Mouse (Mus musculus): ENCODE measurements around the gene Elmsan1.

Elmsan1 gene

DNA sequence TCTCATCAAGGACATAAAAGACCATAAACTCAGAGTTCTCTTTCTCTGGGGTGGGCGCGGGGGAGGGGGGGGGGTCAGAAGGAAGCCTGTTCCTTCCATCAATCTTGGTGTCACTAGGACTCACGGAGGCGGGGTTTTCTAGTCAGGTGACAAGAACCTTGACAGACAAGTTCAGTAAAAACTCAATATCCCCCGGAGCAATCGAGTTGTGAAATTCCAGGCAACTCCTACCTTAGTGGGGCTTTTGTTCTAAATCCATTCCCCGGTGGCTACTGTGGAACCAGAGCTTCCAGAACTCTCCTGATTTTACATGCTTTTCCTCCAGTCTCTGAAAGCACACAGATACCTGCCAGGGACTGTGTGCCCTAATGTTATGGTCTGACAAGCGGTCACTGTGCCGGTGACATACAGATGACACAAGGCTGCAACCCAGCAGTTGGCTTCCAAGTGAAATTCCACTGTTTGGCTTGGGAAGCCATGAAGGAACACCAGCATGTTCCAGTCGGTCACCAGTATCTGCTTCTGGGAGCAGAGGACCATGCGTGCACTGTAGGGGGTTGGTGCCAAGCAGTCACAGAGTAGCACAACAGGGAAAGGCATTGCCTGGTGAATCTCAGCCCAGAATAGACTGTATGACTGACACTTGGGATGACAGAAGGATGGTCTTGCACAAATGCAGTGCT lies 2.8 kb downstream of the Elmsan1 start:
- DNase-seq (ENCODE audit: low spot score) = no peak

DNA sequence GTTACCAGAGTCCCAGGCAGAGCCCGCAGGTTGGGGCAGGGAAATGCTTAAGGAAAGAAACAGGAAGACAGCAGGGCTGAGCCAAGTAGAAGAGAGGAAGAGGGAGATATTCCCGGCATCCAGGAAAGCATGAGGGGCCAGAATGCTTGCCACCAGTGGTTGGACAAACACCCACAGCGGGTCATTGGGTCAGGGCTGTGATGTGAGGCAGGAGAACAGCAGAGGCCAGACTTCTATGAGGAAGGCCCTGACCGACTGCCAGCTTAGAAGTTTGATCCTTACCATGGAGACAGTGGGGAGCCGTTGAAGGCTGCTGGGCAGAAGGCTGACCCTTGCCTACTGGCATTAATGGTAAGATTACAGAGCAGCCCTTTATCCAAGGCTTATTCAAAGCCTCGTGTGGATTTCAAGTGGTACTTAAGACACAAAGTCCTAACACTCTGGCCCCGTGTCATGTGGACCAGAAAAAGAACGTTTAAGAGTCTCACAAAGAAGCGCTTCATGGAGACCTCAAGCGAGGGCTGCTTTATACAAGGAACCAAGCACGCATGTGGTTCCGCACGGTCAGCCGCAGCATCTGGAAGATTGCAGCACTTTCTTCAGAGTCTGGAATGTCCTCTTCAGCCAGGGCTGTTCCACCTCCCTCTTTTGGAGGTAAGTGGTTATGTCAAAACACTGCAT lies 4.0 kb downstream of the Elmsan1 start:
- DNase-seq (ENCODE audit: low spot score) = no peak

DNA sequence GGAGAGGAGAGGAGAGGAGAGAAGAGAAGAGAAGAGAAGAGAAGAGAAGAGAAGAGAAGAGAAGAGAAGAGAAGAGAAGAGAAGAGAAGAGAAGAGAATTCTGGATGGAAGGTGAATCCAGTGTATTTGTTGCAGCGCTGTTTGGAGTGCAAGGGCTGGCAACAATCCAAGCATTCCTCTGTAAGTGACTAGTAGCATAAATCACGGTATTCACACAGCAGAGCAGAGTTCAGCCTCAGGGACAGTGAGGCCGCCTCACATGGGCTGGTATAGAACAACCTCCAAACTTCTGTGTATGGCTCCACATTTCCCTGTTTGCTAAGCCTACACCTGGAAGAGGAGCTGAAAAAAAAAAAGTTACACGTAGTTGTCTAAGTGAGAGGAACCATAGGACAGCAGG lies 6.4 kb downstream of the Elmsan1 start:
- DNase-seq (ENCODE audit: low spot score) = no peak

- no peak for DNase-seq (ENCODE audit: low spot score)
These were observed 7.6 kb downstream of the Elmsan1 start for GRCm38 (mm10) chr12:84211021-84211538.

DNA sequence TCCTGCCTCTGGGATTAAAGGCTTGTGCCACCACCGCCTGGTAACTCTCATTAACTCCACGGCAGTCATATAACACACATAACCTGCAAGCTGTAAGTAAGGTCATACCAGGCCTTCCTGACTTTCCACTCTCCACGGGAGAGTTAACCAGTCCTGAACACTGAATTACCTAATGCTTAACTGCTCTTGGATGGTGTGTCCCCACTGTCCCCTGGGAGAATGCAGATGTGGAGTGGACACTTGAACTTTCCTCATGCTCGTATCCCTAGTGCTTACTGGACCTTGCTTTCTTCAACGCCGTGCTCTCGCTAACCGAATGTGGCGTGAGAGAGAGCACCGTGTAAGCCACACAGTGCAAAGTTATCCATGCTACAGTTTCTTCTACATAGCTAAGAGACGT lies 8.4 kb downstream of the Elmsan1 start:
- DNase-seq (ENCODE audit: low spot score) = no peak

DNA sequence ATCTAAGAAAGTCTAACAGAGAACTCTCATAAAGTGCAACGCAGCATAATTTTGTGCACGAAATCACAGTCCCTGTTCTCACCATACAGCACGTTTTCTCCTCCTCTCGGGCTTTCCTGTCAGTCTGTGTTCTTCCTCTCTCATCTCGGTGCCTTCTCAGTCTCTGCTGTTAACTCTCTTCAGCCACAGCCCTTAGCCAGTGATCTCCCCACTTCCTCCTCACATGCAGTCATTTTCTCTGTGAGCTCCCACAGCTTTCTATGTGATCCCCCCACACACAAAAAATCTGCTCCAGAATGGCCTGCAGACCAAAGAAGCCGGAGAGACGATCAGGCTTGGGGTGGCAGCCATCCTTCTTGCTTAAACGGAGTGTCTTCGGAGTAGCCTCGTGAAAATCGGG lies 9.6 kb downstream of the Elmsan1 start:
- DNase-seq (ENCODE audit: low spot score) = no peak

DNA sequence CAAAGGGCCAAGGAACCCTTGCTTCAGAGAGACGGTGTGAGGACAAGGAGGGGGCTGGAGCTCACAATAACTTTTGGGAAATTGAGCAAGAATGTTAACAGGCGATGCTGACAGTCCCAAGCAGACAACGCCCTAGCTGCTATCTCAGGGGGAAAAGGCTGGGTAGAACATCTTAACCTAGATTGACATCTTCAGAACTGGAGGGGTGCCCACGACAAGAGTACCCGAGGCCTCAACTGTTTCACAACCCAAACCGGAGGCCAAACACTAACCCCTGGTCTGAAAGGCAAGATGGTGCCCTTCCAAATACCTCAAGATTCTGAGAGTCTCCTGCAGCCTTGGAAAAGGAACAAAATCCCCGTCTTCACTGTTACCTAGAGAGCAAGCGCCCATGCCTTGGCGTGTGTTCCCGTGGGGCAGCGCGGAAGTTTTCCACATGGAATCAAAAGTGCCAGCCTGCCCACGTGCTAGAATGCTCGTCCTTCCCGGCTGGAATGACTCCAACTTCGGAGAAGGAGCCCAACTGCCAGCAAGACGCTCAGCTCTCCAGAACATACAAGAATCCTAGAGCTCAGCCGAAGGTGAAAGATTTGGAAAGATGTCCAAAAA lies 11.4 kb downstream of the Elmsan1 start:
- DNase-seq (ENCODE audit: low spot score) = no peak

DNA sequence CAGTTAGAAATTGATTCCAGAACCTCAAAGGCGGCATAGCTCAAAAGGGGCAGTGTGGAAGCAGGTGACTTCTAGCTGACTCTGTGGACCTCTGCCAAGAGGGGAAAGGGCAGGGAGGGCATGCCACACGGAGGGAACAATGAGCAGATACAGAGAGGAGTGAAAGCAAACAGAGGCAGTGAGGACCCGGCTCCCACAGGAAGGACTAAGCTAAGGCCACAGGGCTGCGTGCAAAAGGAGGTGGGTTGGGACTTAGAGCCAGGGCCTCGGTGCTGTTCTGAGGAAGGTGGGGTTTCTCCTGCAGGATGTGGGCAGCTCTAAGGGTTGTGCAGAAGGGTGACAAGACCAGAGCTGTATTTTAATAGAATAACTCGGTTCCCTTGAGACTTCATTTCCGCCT lies 12.2 kb downstream of the Elmsan1 start:
- DNase-seq (ENCODE audit: low spot score) = no peak

- DNase-seq (ENCODE audit: low spot score) = no peak
These were observed 13.0 kb downstream of the Elmsan1 start for GRCm38 (mm10) chr12:84205659-84206185.

DNA sequence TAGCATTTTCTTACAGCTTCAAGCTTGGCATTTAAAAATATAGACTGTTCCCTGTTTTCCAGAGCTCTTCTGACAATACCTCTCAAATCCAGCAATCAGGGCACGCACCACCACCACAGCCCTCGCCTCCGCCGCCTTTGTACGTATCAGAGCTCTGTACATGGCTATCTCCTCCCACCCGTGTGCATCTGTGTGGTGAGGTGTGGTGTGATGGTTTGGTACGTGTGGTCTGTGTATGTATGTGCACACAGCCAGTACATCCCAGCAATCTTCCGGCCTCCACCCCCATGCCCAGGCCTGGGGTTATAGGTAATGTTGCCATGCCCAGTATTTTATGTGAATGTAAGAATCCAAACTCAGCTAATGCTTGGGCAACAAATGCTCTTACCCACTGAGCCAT lies 14.0 kb downstream of the Elmsan1 start:
- no peak for DNase-seq (ENCODE audit: low spot score)

- DNase-seq (ENCODE audit: low spot score) = no peak
These were observed 14.9 kb downstream of the Elmsan1 start for GRCm38 (mm10) chr12:84203778-84204216.

DNA sequence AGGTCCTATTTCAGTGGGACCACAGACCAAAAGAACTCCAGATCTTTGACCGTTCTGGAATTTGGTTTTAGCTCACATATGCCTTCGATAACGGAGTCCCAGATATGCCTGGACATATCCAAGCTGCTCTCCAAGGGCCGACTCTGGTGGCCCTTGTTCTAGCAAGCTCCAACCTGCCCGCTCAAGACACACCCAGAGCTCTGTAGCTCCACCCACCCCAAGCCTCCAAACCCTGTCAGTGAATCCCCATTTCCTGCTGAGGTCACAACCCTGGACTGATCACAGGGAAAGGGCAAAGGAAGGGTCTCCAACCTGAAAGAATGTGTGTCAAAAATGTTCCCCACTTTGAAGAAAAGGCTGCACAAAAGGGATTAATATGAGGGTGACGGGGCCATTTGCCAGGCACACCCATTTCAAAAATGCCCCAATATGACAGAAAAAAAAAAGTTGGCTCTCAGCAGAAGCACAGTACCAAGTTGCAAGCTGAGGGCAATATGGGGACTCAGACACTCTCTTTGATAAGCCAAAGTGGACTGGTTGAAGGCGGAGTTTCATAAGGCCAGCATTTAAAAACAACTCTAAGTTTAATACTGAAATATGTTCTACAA lies 15.4 kb downstream of the Elmsan1 start:
- DNase-seq (ENCODE audit: low spot score) = no peak

- no peak for DNase-seq (ENCODE audit: low spot score)
These were observed 16.1 kb downstream of the Elmsan1 start for GRCm38 (mm10) chr12:84202561-84202960.

DNA sequence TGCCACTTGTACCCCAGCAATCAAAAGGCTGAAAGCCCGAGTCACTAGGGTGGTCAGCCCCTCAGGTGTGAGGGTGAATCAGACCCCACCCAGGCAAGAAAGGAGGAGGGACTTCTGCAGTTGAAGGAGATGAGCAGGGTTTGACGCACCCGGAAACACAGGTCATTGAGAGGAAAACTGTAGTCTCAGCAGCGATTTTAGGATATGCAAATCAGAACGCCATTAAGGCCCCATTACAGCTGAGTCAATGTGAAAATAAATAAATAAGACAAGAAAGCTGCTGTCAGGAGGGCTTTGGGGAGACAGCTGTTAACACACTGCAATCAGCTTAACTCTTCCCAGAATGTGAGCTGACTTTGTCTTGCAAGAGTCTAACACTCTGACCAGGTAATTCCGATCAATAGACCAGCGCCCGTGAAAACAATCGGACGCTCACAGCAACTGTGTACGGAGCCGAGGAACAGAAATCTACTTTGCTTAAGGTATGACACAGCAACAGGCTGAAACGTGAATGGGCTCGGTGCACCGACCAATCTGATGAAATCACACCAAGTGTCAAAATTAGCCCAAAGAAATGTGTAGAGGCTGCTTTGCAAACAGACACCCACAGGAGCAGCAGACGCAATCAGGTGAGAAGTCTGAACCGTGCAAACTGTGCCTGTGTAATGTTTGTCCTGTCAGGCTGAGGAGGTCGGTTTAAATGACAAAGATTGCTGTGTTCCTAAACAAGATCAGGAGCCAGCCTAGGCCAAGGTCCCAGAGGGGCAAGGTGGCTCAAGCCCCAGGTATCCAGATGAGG lies 16.8 kb downstream of the Elmsan1 start:
- no peak for DNase-seq (ENCODE audit: low spot score)

- no peak for DNase-seq (ENCODE audit: low spot score)
These were observed 17.5 kb downstream of the Elmsan1 start for GRCm38 (mm10) chr12:84201222-84201621.

GRCm38 (mm10) chr12:84198880-84199279 lies 19.8 kb downstream of the Elmsan1 start:
- DNase-seq (ENCODE audit: low spot score) = no peak

- no peak for DNase-seq (ENCODE audit: low spot score)
These were observed 20.5 kb downstream of the Elmsan1 start for GRCm38 (mm10) chr12:84198076-84198679.

DNA sequence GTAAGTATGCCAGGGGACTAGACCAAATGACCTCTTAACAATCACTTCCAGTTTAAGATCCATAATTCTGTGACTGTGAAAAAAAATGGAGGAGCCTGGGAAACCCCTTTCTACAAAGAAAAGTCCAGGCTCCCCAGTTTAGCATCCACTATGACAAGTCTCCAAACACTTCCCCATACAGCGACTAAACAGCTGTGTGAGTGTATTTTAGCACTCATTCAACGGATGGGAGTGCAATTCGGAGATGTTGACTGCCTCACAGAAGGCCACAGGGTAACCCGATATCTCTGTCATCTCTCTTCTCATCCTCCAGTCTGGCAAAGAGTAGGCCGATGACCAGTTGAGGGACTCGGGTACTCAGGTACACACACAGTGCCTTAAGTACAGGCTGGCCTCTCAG lies 23.5 kb downstream of the Elmsan1 start:
- DNase-seq (ENCODE audit: low spot score) = no peak

- DNase-seq (ENCODE audit: low spot score) = no peak
These were observed 24.1 kb downstream of the Elmsan1 start for GRCm38 (mm10) chr12:84194400-84195109.

DNA sequence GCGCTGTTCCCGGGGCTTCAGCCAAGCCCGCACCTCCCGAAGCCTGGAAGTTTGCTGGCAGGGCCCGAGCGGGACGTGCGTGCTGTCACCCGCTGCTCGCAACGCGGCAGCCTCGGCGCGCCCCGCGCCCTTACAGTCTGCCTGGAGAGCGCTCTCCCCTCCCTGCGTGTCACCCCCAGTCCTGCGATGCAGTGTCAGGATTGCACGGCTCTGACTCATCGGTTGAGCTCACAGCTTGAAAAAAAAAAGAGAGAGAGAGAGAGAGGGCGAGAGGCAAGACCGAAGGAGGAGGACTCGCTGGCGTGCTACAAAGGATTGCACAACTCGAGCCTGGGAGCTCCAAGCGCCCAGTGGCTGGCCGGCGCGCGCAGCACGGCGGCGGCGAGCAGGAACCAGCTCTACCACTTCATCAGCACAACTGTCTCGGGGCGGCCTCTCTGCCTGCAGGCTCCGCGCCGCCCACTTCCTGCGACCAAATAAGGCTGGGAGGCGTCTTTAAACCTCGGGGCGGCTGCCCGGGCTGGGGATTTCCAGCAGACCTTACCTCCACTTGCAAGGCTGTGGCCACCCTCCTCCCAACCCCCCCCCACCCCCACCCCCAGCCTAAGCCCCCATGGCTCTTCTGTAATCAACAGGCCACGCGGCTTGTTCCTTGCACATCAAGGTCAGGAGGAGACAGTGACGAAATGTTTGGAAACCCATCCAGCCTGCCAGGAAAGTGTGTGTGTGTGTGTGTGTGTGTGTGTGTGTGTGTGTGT lies 24.9 kb downstream of the Elmsan1 start:
- peak; percentile 71 for DNase-seq (ENCODE audit: low spot score)

Measured in ovary, postnatal 10 days (tissue).